Mouse (Mus musculus): ENCODE measurements around the gene Olfr211.
"Not testable (repeated sequence)": the region's sequence is repeated elsewhere in the genome, so short reads cannot be mapped to it uniquely, and the experiment has no call there.

Gene Olfr211

DNA sequence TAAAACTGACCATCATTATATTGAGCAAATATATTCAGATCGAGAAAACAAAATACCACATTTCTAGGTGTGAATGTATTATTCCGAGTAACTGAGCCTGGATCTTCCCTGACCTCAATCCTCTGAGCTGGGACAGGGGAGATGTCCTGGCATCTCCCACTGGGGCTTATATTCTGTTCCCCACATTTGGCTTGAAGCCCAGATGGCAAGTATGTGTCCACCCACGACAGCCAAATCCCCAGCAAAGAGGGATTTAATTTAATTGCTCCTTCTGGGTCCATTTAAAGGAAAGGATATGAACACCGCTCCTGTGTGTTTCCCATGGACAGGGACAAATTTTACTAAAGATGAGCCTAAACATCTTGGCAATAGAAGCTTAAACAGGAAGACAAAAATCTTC, at the start of gene Olfr211:
Gene Olfr211, plus strand, starts transcription at position 301 of the 400 bp plus-strand sequence.
- no peak for DNase-seq (ENCODE audit: low spot score)

DNA sequence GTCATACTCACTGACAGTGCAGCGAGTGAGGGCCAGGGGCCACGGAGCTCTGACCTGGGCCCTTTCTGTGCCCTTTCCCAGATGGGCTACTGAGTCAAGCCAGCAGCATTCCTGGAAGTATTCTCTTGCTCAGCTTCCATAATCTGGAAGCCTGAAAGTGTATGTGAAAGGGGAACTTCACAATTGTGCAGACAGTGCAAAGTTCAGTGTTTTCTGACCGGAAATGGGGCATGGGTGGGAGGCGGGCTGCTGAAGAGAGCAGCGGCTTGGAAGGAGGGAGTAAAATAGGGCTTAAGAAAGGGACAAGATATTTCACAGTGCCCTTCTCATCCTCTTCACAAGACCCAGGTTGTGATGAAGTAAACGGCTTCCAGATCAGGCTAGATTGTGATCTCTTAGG, 49.4 kb upstream of the Olfr211 start:
- no peak for DNase-seq (ENCODE audit: low spot score)

DNA sequence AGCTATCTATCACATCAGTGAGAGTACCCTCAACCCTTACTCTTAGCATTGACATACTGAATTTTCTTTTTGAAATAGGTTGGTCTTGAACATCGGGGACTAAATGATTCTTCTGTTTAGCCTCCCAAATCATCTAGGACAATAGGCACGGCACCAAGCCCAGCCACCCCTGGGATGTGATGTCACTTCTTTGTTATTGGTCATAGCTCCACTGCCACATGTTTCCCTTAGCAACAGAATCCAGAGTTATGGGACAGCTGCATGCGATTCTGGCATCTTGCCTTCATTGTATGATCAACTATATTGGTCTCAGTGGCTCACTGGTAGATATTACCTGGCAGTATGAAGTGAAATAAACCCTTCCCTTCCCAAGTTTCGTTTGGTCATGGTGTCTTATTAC, 48.4 kb upstream of the Olfr211 start:
- DNase-seq (ENCODE audit: low spot score), result no peak

DNA sequence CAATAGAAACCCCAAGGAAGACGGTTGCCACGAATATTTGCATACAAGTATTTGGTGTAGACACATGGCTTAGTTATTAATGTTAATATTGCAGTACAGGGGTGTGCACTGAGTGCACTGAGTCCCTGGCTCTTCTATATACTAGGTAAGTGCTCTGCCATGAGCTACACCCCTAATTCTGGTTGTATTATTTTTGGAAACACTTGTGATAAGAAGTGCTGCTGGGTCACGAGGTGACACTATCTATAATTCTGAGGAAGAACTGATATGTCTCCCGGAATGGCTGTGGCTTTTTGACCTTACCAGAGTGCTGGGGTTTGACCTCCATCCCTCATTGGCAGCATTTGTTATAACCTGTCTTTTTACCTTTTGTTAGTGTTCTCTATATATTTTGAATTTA, 48.0 kb upstream of the Olfr211 start:
- no peak for DNase-seq (ENCODE audit: low spot score)

DNA sequence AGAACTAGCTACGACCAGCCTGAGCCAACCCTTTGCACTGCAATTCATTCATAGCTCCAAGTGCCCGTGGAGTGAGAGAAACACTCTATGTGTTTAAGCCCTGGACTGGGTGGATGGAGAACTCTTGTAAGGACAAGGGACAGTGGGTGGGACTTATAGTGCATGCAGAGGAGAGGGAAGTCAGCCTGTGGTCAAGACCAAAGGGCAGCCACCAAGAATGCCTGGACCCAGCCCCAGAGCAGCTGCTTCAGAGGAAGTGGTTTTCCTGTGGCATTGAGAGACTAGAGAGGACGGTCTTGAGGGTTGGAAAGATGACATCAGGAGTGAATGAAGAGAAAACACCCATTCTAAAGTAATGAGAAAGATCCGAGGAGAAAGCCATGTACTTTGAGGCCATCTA, 33.1 kb upstream of the Olfr211 start:
- DNase-seq (ENCODE audit: low spot score), result no peak

DNA sequence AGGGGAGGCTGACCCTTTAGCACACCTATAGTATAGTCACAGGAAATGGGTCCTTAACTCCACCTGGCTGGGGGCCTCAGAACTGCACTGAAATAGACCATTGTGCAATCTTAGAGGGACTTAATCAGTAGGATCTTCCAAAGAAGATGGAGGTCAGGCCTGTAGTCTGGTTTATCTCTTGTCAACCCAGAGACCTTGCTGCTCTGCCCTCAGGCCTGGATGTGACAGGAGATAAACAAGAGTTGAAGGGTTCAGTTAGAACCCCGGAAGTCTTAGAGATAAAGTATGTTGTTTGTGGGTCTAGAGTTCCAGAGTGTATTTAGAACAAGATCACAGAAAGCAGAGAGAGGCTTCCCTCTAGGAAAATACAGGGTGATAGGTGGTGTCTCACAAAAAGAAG, 32.4 kb upstream of the Olfr211 start:
- DNase-seq (ENCODE audit: low spot score), result no peak

DNA sequence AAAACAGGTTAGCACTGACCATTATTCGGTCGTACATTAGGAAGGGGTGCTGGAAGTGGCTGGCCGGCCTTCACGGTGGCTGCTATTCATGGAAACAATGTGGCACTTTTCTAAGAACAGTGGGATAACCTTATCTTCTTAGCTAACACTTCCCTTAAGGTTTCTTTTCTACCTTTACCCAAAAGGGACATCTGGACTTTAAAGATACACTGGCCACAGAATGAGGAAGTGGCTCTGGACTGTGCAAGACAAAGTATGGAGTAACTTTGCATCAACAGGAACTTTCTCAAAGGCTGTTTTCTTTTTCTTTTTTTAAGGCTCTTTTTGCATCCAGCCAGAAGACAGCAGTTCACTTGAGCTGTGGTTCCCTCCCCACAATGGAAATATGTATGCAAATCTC, 30.2 kb upstream of the Olfr211 start:
- no peak for DNase-seq (ENCODE audit: low spot score)

DNA sequence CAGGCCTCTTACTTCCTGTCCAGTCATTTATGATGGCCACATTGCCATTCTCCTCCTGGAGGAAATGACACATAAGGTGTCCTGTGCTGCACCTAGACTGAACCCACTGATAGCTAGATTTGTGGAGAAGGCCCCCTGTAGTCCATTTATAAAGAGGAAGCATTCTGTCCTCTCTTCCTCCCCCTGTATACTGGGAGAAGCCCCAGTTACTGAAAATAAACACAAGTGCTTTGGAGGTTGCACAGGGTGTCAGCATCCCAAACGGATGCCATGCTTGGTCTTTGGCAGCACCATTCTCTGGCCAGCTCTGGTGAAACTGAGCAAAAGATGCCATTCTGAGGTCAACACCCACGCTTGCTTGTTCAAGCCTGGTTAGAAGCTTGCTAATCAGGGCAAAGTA, 29.7 kb upstream of the Olfr211 start:
- no peak for DNase-seq (ENCODE audit: low spot score)

DNA sequence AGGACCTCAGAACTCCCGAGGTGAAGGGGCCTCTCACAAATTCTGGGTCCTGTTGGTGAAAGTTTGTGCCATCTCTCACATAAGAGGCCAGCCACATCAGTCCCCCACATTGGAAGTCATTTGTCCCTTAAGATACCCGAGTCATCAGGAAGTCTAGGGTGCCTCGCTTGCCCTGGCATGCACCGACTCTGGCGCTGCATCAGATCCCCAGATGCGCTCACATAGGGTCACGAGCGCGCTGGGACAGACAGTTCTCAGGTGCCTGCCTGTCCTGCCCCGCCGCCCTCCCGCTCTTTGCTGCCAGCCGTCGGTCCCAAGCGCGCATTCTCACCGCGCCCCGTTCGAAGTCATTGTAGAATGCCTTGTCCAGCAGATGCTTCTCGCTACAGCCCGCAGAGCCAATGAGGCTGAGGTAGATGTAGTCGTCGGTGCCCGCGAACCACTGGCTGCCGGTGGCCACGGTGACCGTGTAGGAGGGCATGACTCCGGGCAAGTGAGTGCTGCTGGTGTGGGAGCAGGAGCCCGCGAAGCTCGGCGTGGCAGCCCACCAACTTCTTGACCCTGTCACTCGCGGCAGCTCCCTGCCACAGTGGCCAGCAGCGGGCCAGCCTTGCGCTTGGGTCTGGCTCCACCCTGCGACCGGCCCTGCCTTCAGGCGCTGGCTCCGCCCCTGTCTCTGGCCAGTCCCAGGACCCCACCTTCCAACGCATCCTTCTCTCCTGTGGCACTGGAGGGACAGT, 28.2 kb upstream of the Olfr211 start, which contains the start of gene Alox5:
Gene Alox5, minus strand, starts transcription at position 635 of the 740 bp plus-strand sequence.
- DNase-seq (ENCODE audit: low spot score), result no peak

DNA sequence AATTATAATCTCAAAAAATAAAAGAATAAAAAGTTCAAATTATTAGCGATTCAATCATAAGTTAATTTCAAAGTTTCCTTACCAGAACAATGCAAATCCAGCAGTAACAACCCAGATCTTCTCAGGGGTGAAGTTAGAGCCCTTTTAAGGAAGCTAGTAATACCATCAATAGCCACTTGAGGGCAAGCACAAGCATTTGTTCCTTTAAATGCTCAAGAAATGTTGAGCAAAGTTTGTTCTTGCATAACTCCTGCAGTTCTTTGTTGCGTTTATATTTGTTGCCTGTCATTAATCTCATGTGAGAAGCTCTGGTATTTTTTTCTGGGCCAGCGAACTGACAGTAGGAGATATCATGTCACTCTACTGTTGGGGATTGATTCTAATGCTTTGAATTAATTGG, 20.8 kb upstream of the Olfr211 start:
- no peak for DNase-seq (ENCODE audit: low spot score)

DNA sequence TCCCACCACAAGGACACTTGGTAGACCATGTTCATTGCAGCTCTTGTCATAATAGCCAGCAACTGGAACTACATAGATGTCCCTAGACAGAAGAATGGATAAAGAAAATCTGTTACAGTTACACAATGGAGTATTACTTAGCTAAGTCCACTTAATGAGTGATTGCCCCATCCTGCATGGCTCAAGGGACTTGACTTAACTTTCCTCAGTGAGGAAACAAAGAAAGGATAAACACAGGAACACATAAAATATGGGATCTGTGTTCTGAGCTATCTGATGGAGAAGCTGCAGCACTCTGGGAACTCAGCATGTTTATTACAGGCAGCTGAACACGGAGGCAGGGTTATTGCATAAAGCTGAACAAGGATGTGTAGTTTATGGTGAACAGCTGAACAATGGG, 3.8 kb upstream of the Olfr211 start:
- DNase-seq (ENCODE audit: low spot score), result no peak

DNA sequence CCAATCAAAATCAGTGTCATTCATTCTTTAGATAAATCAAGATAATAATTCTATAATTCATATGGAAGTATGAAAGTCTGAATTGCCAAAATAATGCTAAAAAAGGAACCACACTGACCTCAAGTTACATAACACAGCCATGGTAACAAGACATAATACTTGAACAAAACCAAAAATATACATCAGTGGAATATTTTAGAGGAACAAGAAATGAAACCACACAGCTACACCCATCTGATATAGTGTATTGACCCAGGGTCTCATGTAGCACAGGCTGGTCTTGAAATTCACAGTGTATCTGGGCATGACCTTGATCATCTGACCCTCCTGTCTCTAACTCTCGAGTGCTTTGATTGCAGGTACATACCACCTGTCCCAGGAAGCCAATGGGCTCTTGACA, 2.1 kb upstream of the Olfr211 start:
- DNase-seq (ENCODE audit: low spot score), result no peak

DNA sequence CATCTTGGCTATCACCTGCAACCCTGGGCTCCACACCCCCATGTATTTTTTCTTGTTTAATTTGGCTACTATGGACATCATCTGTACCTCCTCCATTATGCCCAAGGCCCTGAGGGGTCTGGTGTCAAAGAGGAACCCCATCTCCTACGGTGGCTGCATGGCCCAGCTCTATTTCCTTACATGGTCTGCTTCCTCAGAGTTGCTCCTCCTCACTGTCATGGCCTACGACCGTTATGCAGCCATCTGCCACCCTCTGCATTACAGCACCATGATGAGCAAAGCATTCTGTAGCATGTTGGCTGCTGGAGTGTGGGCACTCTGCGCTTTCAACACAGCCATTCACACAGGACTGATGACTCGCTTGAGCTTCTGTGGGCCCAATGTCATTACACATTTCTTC, 4.9 kb downstream of the Olfr211 start:
- DNase-seq (ENCODE audit: low spot score), result no peak

DNA sequence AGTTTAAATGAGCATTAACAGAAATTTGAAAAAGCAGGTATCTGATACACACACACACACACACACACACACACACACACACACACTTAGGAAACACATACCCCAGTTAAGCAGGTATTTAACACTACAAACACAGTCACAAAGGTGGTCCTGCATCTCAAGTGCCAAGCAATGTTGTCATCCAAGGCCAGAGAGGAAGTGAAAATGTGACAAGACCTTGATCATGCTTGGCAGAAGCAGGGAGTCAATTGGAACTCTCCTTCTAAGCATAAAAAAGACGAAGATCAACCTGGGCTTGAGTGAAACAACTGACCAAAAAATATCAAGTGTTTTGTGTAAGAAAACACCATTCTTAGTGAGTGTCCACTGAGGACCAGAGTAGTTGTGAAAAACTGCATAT, 7.1 kb downstream of the Olfr211 start:
- no peak for DNase-seq (ENCODE audit: low spot score)

DNA sequence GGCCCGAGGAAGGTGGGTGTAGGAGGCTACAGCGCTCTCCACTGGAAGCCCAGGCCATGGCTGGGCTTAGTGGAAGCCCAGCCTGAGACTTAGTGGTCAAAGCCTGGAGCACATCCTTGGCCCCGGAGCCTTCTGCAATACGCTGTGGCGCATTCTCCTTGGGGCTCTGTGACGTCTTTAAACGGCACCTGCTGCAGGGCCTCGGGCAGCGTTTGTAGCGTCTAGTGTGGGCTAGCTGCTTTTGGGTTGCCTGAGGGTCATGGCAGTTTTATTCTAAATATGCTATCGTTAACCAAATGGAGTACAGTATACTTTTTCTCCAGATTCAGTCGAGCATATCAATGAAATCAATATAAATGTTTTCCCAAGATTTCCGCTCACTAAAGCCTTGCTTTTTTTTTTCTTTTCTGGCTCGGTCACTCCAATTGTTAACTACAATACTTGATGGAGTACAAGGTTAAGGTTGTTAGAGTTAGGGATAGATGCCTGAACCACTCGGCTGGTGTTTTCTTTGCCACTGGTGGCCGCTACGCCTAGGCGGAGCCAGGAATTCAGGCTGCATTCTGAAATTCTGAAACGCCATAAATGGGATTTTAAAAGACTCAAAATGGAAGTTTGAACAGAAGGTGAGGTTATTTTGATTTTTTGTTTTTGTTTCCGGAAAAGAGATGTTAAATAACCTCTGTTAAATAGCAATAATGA, 17.6 kb downstream of the Olfr211 start, which contains the start of gene Olfr212:
Gene Olfr212, plus strand, starts transcription at position 215 of the 702 bp plus-strand sequence.
- DNase-seq (ENCODE audit: low spot score), result not testable (repeated sequence)

DNA sequence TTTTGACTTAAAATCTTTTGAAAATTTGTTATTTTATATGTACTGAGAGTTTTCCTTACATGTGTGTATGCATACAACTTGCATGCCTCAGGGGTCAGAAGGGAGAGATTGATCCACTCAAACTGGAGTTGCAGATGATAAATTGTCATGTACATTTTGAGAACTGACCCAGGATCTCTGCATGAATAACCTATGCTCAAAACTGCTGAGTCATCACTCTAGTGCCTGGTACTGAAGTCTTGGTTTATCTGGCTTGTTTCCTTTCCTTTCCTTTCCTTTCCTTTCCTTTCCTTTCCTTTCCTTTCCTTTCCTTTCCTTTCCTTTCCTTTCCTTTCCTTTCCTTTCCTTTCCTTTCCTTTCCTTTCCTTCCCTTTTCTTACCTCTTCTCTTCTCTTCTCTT, 25.9 kb downstream of the Olfr211 start:
- no peak for DNase-seq (ENCODE audit: low spot score)

DNA sequence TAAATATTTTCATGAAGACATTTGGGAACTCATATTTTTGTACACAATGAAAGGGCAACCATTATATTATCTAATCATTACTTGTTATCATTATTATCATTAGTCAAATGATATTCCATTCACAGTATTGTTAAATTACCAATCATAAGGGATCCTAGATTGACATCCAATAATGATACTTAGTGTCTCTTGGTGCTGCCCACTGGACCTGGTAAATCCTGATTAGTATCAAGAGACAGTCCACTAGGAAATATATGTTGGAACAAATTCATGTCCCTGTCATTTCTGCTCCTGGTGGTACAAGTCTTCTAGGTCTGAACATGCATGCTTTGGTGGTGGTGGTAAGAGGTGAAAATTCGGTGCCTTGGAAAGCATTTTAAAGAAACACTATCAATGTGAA, 49.3 kb downstream of the Olfr211 start, which contains the start of gene Olfr213:
Gene Olfr213, plus strand, starts transcription at position 301 of the 400 bp plus-strand sequence.
- no peak for DNase-seq (ENCODE audit: low spot score)

DNA sequence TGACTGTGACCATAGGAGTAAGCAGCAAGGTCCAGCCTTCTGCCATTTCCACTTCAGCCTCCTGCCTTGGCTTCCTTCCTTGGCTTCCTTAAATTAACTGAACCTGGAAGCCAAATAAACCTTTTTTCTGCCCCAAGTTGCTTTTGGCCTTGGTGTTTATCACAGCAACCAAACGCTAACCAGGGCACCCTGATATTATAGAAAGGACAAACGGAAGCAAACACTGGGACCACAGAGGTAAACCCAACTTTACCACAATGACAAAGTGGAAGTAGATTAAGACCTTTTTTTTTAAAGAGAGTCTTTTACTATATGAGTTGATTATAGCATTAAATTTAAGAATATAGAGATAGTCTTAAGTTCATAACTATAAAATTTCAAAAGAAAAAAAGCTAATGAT, 53.6 kb downstream of the Olfr211 start:
- DNase-seq (ENCODE audit: low spot score), result no peak

All from urinary bladder, postnatal 10 days (tissue).